Mouse (Mus musculus): Measurements from ENCODE around the gene Ube2i. TPM values are rescaled to one million over a fixed set of nuclear protein-coding genes. Genes with fewer than 3 reads are reported as not detected.
A peak's percentile ranks its signal among the peaks of the same experiment; 100 is the strongest.

Gene Ube2i
- polyA plus RNA-seq (2014; fragmentation: Nextera tagmentation; extraction: Ambion mirVana) = 756 and 759 TPM in 2 replicates

DNA sequence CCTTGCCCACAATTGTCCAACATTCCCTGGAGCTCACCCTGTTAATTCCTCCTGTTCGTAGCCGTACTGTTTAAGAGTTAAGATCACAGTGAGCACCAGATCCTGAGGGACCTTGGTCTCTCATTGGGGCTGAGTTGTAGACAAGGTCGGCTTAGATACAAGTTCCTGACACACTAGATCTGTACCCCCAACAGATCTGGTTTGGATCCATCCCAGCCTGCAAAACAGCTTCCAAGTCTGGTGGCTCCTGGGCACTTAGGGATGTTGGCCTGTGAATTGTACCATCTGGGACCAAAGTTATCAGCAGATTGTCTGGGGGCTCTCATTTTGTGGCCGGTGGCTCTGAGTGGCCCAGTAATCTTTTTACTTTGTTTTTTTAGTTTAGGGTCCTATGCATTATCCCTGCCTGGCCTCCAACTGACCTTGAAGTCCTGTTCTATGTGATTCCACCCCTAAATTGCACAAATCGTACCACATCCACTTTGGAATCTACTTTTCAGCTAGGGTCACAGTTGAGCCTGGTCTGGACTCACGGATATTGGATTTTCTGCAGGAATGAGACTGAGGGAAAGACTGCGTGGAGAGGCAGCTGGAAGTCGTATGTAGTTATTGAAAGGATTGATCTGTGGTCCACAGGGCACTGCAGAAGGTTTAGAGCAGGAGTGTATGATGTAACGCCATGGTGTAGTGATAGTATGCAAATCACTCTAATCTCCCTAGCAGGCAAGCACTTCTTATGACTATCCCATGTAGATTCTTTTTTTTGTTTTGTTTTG lies at the start of gene Ube2i:
TSS of gene Ube2i (minus strand) at position 52 of the 776 bp plus-strand sequence.
- Histone ChIP-seq H3K27me3 (ENCODE audit: insufficient read depth, low read length) (no peaks in the 10 kb centered on the region), H3K4me3 (ENCODE audit: low read depth, low read length) (peak within 1 kb of the TSS; percentile 100), H3K36me3 (ENCODE audit: insufficient read depth) (peaks cover 12% of the 10 kb centered on the region), H3K27ac (ENCODE audit: low read depth) (peak within 1 kb of the TSS; percentile 99), H3K4me2 (peak within 1 kb of the TSS; percentile 83), H3K4me1 (ENCODE audit: insufficient read depth) (no peaks in the 10 kb centered on the region; the same call in 1 of the 2 replicates), H3K9me3 (ENCODE audit: low read depth, low read length) (no peaks in the 10 kb centered on the region), H3K9ac (peak within 1 kb of the TSS; percentile 100)
- no peak for DNase-seq
- TF ChIP-seq CTCF (IDR thresholded peaks at IDR 0.05; ENCODE audit: low read depth) = no peak
- WGBS = 78% methylated on average over 9 of the region's 9 CpGs
- no peak for ATAC-seq (ENCODE audit: insufficient read depth)

DNA sequence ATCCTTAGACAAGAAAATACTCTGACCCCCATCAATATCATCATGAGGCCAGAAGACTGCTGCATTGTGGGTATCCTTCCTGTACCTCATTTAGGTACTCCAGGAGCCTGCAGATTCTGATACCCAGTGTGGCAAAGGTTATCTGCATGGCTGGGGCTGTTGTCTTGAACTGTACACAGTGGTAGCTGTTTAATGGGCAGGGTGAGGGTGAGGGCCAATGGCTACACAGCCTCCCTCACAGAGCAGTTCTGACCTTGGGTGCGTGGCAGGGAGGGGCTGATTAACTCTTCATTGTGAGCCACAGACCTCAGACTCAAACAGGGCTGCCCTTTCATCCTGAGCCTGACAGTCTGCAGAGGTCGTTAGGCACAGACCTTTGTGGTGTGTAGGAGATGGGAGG lies 48.5 kb upstream of the Ube2i start:
- Histone ChIP-seq H3K4me1 (ENCODE audit: insufficient read depth) (no peaks in the 10 kb centered on the region), H3K9me3 (ENCODE audit: low read depth, low read length) (no peaks in the 10 kb centered on the region), H3K4me3 (ENCODE audit: low read depth, low read length) (no peak overlapping the region), H3K27me3 (ENCODE audit: insufficient read depth, low read length) (no peaks in the 10 kb centered on the region), H3K36me3 (ENCODE audit: insufficient read depth) (no peaks in the 10 kb centered on the region), H3K27ac (ENCODE audit: low read depth) (no peak overlapping the region), H3K4me2 (no peak overlapping the region), H3K9ac (no peak overlapping the region)
- ATAC-seq (ENCODE audit: insufficient read depth) (no peak), DNase-seq (no peak)
- 14% methylated on average over 2 of the region's 2 CpGs for WGBS
- no peak for TF ChIP-seq CTCF (IDR thresholded peaks at IDR 0.05; ENCODE audit: low read depth)

DNA sequence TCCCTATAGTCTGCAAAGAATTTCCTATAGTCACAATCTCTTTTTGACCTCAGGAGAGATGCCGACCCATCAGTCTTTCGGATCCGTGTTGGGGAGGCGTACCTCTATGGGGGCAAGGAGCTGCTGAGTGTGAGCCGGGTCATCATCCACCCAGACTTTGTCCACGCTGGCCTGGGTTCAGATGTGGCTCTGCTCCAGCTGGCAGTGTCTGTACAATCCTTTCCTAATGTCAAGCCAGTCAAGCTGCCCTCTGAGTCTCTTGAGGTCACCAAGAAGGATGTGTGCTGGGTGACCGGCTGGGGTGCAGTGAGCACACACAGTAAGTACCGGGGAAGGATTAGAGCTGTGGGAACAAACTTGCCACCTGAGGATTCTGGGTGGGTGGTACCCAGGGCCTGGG lies 46.4 kb upstream of the Ube2i start:
- no peak for TF ChIP-seq CTCF (IDR thresholded peaks at IDR 0.05; ENCODE audit: low read depth)

DNA sequence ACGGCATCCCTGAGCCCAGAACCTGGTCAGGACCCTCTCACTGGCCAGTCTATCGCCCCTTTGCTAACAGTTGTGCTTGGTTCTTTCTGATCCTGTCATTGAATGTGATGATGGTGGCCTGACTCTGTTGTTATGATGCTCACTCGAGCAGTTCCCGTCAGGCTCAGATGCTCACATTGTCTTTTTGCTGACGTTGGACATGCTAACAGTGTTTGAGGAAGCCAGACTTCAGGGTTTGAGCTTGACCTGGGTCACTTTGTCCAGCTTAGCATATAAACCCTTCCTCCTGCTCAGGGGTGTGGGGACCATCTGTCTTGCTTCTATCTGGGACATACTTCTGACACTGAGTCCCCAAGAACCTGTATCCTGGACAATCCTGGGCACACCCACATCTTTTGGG lies 43.9 kb upstream of the Ube2i start, which contains the start of gene Prss29:
TSS of gene Prss29 (plus strand) at position 301 of the 400 bp plus-strand sequence.
- no peak within 1 kb of the TSS for H3K4me2 ChIP-seq
- no peaks in the 10 kb centered on the region for H3K36me3 ChIP-seq (ENCODE audit: insufficient read depth)
- H3K4me1 ChIP-seq (ENCODE audit: insufficient read depth) = no peaks in the 10 kb centered on the region
- 70% methylated on average over 5 of the region's 5 CpGs for WGBS
- H3K27ac ChIP-seq (ENCODE audit: low read depth) = no peak within 1 kb of the TSS
- H3K4me3 ChIP-seq (ENCODE audit: low read depth, low read length) = no peak within 1 kb of the TSS
- no peak for DNase-seq
- no peaks in the 10 kb centered on the region for H3K9me3 ChIP-seq (ENCODE audit: low read depth, low read length)
- H3K27me3 ChIP-seq (ENCODE audit: insufficient read depth, low read length) = no peaks in the 10 kb centered on the region
- no peak for ATAC-seq (ENCODE audit: insufficient read depth)
- no peak within 1 kb of the TSS for H3K9ac ChIP-seq
- no peak for TF ChIP-seq CTCF (IDR thresholded peaks at IDR 0.05; ENCODE audit: low read depth)

More for the DNA sequence above, 46.4 kb upstream of the Ube2i start:
- Histone ChIP-seq H3K36me3 (ENCODE audit: insufficient read depth) (no peaks in the 10 kb centered on the region), H3K4me3 (ENCODE audit: low read depth, low read length) (no peak overlapping the region), H3K9me3 (ENCODE audit: low read depth, low read length) (no peaks in the 10 kb centered on the region), H3K27ac (ENCODE audit: low read depth) (no peak overlapping the region), H3K9ac (no peak overlapping the region), H3K4me2 (no peak overlapping the region), H3K4me1 (ENCODE audit: insufficient read depth) (no peaks in the 10 kb centered on the region), H3K27me3 (ENCODE audit: insufficient read depth, low read length) (no peaks in the 10 kb centered on the region)
- no peak for ATAC-seq (ENCODE audit: insufficient read depth)
- WGBS = 82% methylated on average over 8 of the region's 8 CpGs
- DNase-seq = no peak

DNA sequence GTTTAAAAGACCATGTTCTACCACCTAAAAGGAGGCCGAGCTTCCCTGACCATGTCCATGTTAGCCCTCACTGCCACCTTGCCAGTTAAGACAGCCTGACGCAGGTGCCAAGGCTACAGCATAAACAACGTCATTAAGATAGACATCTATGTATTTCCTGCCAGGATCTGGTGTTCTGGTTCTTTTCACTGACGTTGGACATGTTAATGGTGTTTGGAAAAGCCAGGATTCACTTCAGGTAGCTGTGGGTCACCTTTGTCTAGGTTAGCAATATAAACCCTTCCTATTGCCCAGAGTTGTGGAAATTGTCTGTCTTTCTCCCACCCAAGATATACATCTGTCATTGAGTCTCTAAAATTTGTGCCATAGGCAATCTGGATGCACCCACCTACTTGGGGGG lies 33.9 kb upstream of the Ube2i start, which contains the start of gene Prss28:
TSS of gene Prss28 (plus strand) at position 301 of the 400 bp plus-strand sequence.
- DNase-seq (no peak), ATAC-seq (ENCODE audit: insufficient read depth) (no peak)
- Histone ChIP-seq H3K27me3 (ENCODE audit: insufficient read depth, low read length) (no peaks in the 10 kb centered on the region), H3K9me3 (ENCODE audit: low read depth, low read length) (no peaks in the 10 kb centered on the region), H3K4me1 (ENCODE audit: insufficient read depth) (no peaks in the 10 kb centered on the region), H3K36me3 (ENCODE audit: insufficient read depth) (no peaks in the 10 kb centered on the region), H3K9ac (no peak within 1 kb of the TSS), H3K27ac (ENCODE audit: low read depth) (no peak within 1 kb of the TSS), H3K4me2 (no peak within 1 kb of the TSS), H3K4me3 (ENCODE audit: low read depth, low read length) (no peak within 1 kb of the TSS)
- 53% methylated on average over 4 of the region's 4 CpGs for WGBS
- no peak for TF ChIP-seq CTCF (IDR thresholded peaks at IDR 0.05; ENCODE audit: low read depth)

DNA sequence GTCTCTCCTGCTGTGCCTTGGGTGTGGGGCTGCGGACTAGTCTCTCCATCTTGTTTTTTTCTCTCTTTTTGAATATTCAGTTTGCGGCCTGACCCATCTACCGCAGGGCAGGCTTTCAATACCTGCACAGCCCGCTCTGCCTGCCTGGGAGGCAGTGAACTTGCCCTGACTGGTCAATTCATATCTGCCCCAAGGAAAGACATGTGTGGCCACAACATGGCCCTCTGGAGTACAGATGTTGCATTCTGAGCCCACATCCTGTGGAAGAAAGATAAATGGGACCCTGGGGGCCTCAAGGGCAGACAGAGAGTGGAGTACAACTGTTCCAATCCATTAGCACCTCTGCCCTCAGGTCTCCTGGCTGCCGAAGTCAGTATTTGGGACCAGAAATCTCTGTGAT lies 23.7 kb upstream of the Ube2i start, which contains the start of gene Prss34:
TSS of gene Prss34 (plus strand) at position 301 of the 400 bp plus-strand sequence.
- TF ChIP-seq CTCF (IDR thresholded peaks at IDR 0.05; ENCODE audit: low read depth) = no peak
- H3K9me3 ChIP-seq (ENCODE audit: low read depth, low read length) = no peaks in the 10 kb centered on the region
- 0 out of 2 replicates have a peak, but pooled peaks cover 2% of the 10 kb centered on the region for H3K27me3 ChIP-seq (ENCODE audit: insufficient read depth, low read length)
- ATAC-seq (ENCODE audit: insufficient read depth) = no peak
- H3K36me3 ChIP-seq (ENCODE audit: insufficient read depth) = no peaks in the 10 kb centered on the region
- no peak within 1 kb of the TSS for H3K27ac ChIP-seq (ENCODE audit: low read depth)
- DNase-seq = no peak
- no peak within 1 kb of the TSS for H3K4me3 ChIP-seq (ENCODE audit: low read depth, low read length)
- H3K4me2 ChIP-seq = no peak within 1 kb of the TSS
- no peak within 1 kb of the TSS for H3K9ac ChIP-seq
- 78% methylated on average over 5 of the region's 5 CpGs for WGBS
- H3K4me1 ChIP-seq (ENCODE audit: insufficient read depth) = no peaks in the 10 kb centered on the region

DNA sequence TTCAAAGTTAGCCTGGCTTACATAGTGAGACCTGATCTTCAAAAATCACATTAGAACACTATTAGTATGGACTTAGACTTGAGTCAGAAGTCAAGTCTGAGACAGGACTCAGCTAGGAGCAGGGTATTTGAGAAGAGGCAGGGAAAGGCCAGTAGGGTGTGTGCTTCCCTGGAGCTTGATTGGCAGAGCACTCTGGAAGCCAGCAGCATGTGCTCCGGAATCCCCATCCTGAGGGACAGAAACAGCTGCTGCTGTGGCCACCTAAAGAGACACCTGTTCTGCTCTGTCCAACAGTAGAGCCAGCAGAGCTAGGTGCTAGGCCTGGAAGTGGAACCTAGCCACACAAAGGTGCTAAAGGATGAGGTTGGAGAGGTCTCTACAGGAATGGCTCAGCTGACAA lies 19.7 kb upstream of the Ube2i start:
- ATAC-seq (ENCODE audit: insufficient read depth) = no peak
- Histone ChIP-seq H3K4me2 (no peak overlapping the region), H3K27ac (ENCODE audit: low read depth) (no peak overlapping the region), H3K9ac (no peak overlapping the region), H3K4me3 (ENCODE audit: low read depth, low read length) (no peak overlapping the region), H3K4me1 (ENCODE audit: insufficient read depth) (no peaks in the 10 kb centered on the region), H3K9me3 (ENCODE audit: low read depth, low read length) (no peaks in the 10 kb centered on the region), H3K36me3 (ENCODE audit: insufficient read depth) (no peaks in the 10 kb centered on the region), H3K27me3 (ENCODE audit: insufficient read depth, low read length) (0 out of 2 replicates have a peak, but pooled peaks cover 2% of the 10 kb centered on the region)
- 46% methylated on average over 1 of the region's 1 CpGs for WGBS
- DNase-seq = no peak
- TF ChIP-seq CTCF (IDR thresholded peaks at IDR 0.05; ENCODE audit: low read depth) = no peak

Measured in lung, embryonic 14.5 days (tissue).